8 mouse cellular contexts compared by ENCODE assay signal in the genomic region with DNA sequence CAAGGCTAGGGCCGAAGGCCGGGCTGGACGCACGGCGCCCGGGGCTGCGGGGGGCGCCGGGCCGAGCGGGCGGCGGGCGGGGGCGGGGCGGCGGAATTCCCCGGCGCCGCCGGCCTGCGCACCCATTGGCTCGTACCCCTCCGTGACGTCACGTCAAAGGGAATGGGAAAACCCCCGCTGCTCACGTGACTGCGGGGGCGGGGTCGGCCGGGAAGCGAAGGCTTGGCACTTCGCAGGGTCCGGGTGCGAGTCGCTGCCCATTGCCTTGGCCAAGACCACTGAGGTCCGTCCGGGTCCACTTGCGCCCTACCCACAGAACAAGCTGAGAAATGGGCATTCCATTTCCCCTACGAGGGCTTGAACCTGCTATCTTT. TPM values are rescaled to one million over a fixed set of nuclear protein-coding genes. Genes with fewer than 3 reads are reported as not detected.
DNase-seq lines count a peak whose midpoint lies in the region; ATAC-seq and TF ChIP-seq lines count a peak whose summit lies in the region.

A gene (minus strand): TSS at position 78 of the 374 bp plus-strand sequence.

- in situ Hi-C loops in ES-E14 (cut with MboI; ENCODE audit: low sequenced_read_pairs in 2 of 2, unreplicated experiment in 2 of 2), result no loop called here

- ATAC-seq in forebrain, embryonic 15.5 days (replicated peaks), result peak; percentile 68
- peak; percentile 60 for ATAC-seq in liver, postnatal 0 days
- peak; percentile 72 for ATAC-seq in neural tube, embryonic 13.5 days (ENCODE audit: low read depth)

- H3K27ac ChIP-seq in ES-E14 (ENCODE audit: insufficient read depth, low read depth, low read length, poor library complexity, severe bottlenecking), result peak within 1 kb of the TSS; percentile 85
- peak within 1 kb of the TSS; percentile 74 for H3K27ac ChIP-seq in forebrain, embryonic 15.5 days (replicated peaks)
- H3K27ac ChIP-seq in liver, postnatal 0 days (ENCODE audit: low read depth), result peak within 1 kb of the TSS; percentile 97
- peak within 1 kb of the TSS; percentile 78 for H3K27ac ChIP-seq in neural tube, embryonic 13.5 days (replicated peaks)

- peak within 1 kb of the TSS; percentile 99 for H3K4me2 ChIP-seq in forebrain, embryonic 15.5 days (replicated peaks)
- peak within 1 kb of the TSS; percentile 92 for H3K4me2 ChIP-seq in liver, postnatal 0 days (ENCODE audit: low read depth, low read length)
- peak within 1 kb of the TSS; percentile 88 for H3K4me2 ChIP-seq in neural tube, embryonic 13.5 days

- TF ChIP-seq CTCF in liver, postnatal 0 days (IDR thresholded peaks at IDR 0.05; ENCODE audit: low read depth), result no peak

- H3K36me3 ChIP-seq in ES-E14 (ENCODE audit: control insufficient read depth, insufficient read depth, low read length, poor library complexity, severe bottlenecking), result peaks cover 13% of the 10 kb centered on the region
- H3K36me3 ChIP-seq in forebrain, embryonic 15.5 days, result peaks cover 27% of the 10 kb centered on the region
- H3K36me3 ChIP-seq in liver, postnatal 0 days (replicated peaks; ENCODE audit: insufficient read depth, low read length), result peaks cover 13% of the 10 kb centered on the region
- peaks cover 27% of the 10 kb centered on the region for H3K36me3 ChIP-seq in neural tube, embryonic 13.5 days

- H3K4me1 ChIP-seq in ES-E14 (ENCODE audit: control insufficient read depth in 2 of 2, insufficient read depth in 2 of 2, low read length in 2 of 2, poor library complexity in 1 of 2), result peaks cover 1 to 2% of the 10 kb centered on the region in 2 experiments; a peak in 2 of 4 replicates
- H3K4me1 ChIP-seq in forebrain, embryonic 15.5 days, result peaks cover 15% of the 10 kb centered on the region
- peaks cover 17% of the 10 kb centered on the region for H3K4me1 ChIP-seq in liver, postnatal 0 days (ENCODE audit: insufficient read depth)
- peaks cover 5% of the 10 kb centered on the region for H3K4me1 ChIP-seq in neural tube, embryonic 13.5 days (replicated peaks)

- under 1% methylated on average over 35 of the region's 41 CpGs for WGBS in forebrain, embryonic 15.5 days
- WGBS in liver, postnatal 0 days (ENCODE audit: insufficient replicate concordance), result under 1% methylated on average over 25 of the region's 41 CpGs
- under 1% methylated on average over 35 of the region's 41 CpGs for WGBS in neural tube, embryonic 13.5 days

- peak within 1 kb of the TSS; percentile 94 to 96 for H3K4me3 ChIP-seq in ES-E14 (ENCODE audit: insufficient read depth in 1 of 2, low read depth in 1 of 2, low read length in 2 of 2, poor library complexity in 1 of 2, severe bottlenecking in 1 of 2)
- H3K4me3 ChIP-seq in forebrain, embryonic 15.5 days, result peak within 1 kb of the TSS; percentile 89
- peak within 1 kb of the TSS; percentile 73 for H3K4me3 ChIP-seq in liver, postnatal 0 days (ENCODE audit: low read depth, low read length)
- H3K4me3 ChIP-seq in neural tube, embryonic 13.5 days, result peak within 1 kb of the TSS; percentile 74

- intact Hi-C loops in heart, postnatal 14 days (cut with DNase I), result no loop called here

- peak within 1 kb of the TSS; percentile 89 for H3K9ac ChIP-seq in ES-E14 (ENCODE audit: insufficient read depth, low read depth, low read length, poor library complexity, severe bottlenecking)
- peak within 1 kb of the TSS; percentile 53 for H3K9ac ChIP-seq in forebrain, embryonic 15.5 days (replicated peaks)
- peak within 1 kb of the TSS; percentile 73 for H3K9ac ChIP-seq in liver, postnatal 0 days (replicated peaks)
- H3K9ac ChIP-seq in neural tube, embryonic 13.5 days, result peak within 1 kb of the TSS; percentile 69

- no peaks in the 10 kb centered on the region for H3K9me3 ChIP-seq in ES-E14 (ENCODE audit: control insufficient read depth, insufficient read depth, low read depth, low read length)
- no peaks in the 10 kb centered on the region for H3K9me3 ChIP-seq in forebrain, embryonic 15.5 days
- no peaks in the 10 kb centered on the region for H3K9me3 ChIP-seq in liver, postnatal 0 days (ENCODE audit: low read length)
- no peaks in the 10 kb centered on the region for H3K9me3 ChIP-seq in neural tube, embryonic 13.5 days

- no peak for TF ChIP-seq EP300 in liver, postnatal 0 days (IDR thresholded peaks at IDR 0.05; ENCODE audit: low read depth)

- DNase-seq in ES-E14 (ENCODE audit: low read depth, low spot score), result peak; percentile 88
- peak; percentile 83 for DNase-seq in cerebellum, adult 11 months
- DNase-seq in heart, postnatal 14 days, result peak; percentile 91 to 96
- peak; percentile 93 for DNase-seq in layer of hippocampus, adult 11-12 months (ENCODE audit: low spot score)
- DNase-seq in liver, postnatal 0 days, result peak; percentile 91
- DNase-seq in telencephalon, adult 2 months (ENCODE audit: low read depth, low spot score), result peak; percentile 36

- H3K27me3 ChIP-seq in forebrain, embryonic 15.5 days, result no peaks in the 10 kb centered on the region
- no peaks in the 10 kb centered on the region for H3K27me3 ChIP-seq in liver, postnatal 0 days (ENCODE audit: insufficient read depth, low read length)
- H3K27me3 ChIP-seq in neural tube, embryonic 13.5 days, result no peaks in the 10 kb centered on the region

TF ChIP-seq in ES-E14, 5 proteins besides CTCF, POLR2A, EP300 and RAD21:
- no peak for TF ChIP-seq CHD2 (IDR thresholded peaks at IDR 0.05; ENCODE audit: low read depth, low read length)
- TF ChIP-seq ZC3H11A (IDR thresholded peaks at IDR 0.05; ENCODE audit: borderline replicate concordance, low read depth, low read length), result no peak
- TF ChIP-seq HCFC1 (IDR thresholded peaks at IDR 0.05; ENCODE audit: borderline replicate concordance, insufficient read depth, low read length), result no peak
- no peak for TF ChIP-seq ZNF384 (IDR thresholded peaks at IDR 0.05; ENCODE audit: low read depth, low read length)
- TF ChIP-seq MAFK (IDR thresholded peaks at IDR 0.05; ENCODE audit: insufficient read depth, low read depth, low read length), result no peak

RNA-seq across cellular contexts. Expression of the gene that starts here (rescaled TPM):
- 13.9 and 15.1 TPM in 2 replicates for total RNA-seq in ES-E14 (2012; rRNA removed)
- polyA plus RNA-seq in forebrain, embryonic 15.5 days (2015; fragmentation: Nextera tagmentation; extraction: Ambion mirVana), result 2.6 and 2.7 TPM in 2 replicates
- total RNA-seq in heart, postnatal 14 days (2021), result 1 to 10 TPM; 6.3 to 9.6 TPM
- 2.2 and 2.3 TPM in 2 replicates for polyA plus RNA-seq in liver, postnatal 0 days (2015; fragmentation: Nextera tagmentation; extraction: Ambion mirVana)
- 5.6 and 6.6 TPM in 2 replicates for polyA plus RNA-seq in neural tube, embryonic 13.5 days (2015; fragmentation: Nextera tagmentation; extraction: Ambion mirVana)

Comparison
In these comparisons a context has a peak if more than half of its experiments do, and no peak if none do; other contexts are left out.
1. Peak in every context shown above with its lines: DNase-seq, ATAC-seq, H3K4me3 ChIP-seq and H3K27ac ChIP-seq.
2. DNase-seq: peak in every context shown above with its lines; median percentile 94 in heart, postnatal 14 days; 93 in layer of hippocampus, adult 11-12 months; 91 in liver, postnatal 0 days; 88 in ES-E14; 83 in cerebellum, adult 11 months; 36 in telencephalon, adult 2 months.